Mouse (Mus musculus) gastrocnemius, adult 2 months (tissue): ENCODE results near the gene Tenm3. TPM values are rescaled to one million over a fixed set of nuclear protein-coding genes. Genes with fewer than 3 reads are reported as not detected.

Source experiments
- DNase-seq: peaks from one replicate; pipeline ENCODE4 v3.0.0; 2022
- H3K27ac ChIP-seq: fragments of 200-600 bp; 2 replicates; pipeline ENCODE4 v1.8.1; 2022; ENCODE audit warnings: mild to moderate bottlenecking
- H3K4me3 ChIP-seq: fragments of 200-600 bp; 2 replicates; pipeline ENCODE4 v1.8.1; 2022; ENCODE audit warnings: mild to moderate bottlenecking, moderate library complexity
- CTCF ChIP-seq: fragments of 200-600 bp; IDR thresholded peaks from 2 replicates; pipeline ENCODE4 v1.8.1; 2022; ENCODE audit warnings: antibody characterized with exemption, mild to moderate bottlenecking, moderate library complexity
- intact Hi-C: fragments of 180-260 bp; cut with DNase I; formaldehyde crosslinking; loops from one replicate; pipeline ENCODE4 v1.15.1; 2025
- total RNA-seq, 2 experiments: library from RNA; stranded (reverse); gene quantifications; 2 replicates each; pipeline ENCODE4 v1.2.3; 2021

Tenm3 gene
- total RNA-seq, 2 experiments from 2014 or later = 10.0 to 13.7 TPM

GRCm38 (mm10) chr8:48178993-48179392, 664.8 kb downstream of the Tenm3 start:
- intact Hi-C loops = no loop called here
- no peak overlapping the region for H3K27ac ChIP-seq
- no peak overlapping the region for H3K4me3 ChIP-seq
- no peak for DNase-seq
- no peak for TF ChIP-seq CTCF

GRCm38 (mm10) chr8:48177876-48178275, 665.9 kb downstream of the Tenm3 start:
- Histone ChIP-seq H3K27ac (no peak overlapping the region), H3K4me3 (no peak overlapping the region)
- DNase-seq = no peak
- TF ChIP-seq CTCF = no peak
- intact Hi-C loops = no loop called here
